In the genomic region with DNA sequence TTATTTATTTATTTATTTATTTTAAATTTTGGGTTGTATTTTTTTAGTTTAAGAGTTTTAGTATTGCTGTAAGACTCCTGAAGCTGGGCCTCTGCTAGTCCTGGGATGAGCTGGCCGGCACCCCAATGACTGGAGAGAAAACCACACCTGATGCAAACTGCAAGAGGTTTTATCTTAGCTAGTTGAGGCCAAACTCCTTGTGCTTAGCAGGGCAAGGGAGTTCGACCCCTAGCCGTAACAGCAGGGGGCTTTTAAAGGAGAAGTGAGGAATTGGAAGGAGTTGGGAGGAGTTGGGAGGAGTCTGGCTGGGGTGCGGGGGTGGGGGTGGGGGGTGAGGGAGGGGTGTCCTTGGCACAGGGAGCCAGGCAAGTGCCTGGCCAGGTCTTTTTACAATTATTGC, we compare ENCODE assay signal across 30 mouse cellular contexts. TPM values are rescaled to one million over a fixed set of nuclear protein-coding genes. Genes with fewer than 3 reads are reported as not detected.
A peak's percentile ranks its signal among the peaks of the same experiment; 100 is the strongest.
DNase-seq lines count a peak whose midpoint lies in the region; ATAC-seq lines count a peak whose summit lies in the region.
"Had no signal": no experiment of that assay in that cellular context is flagged by ENCODE, and none has a peak within 500 bp of the region (broad histone marks: within the 10 kb centered on the region; RNA-seq: fewer than 3 reads in every experiment).

No protein-coding gene starts in this region.

- H3K9me3 ChIP-seq in hindbrain, embryonic 11.5 days (ENCODE audit: control insufficient read depth, low read length): peaks cover 10% of the 10 kb centered on the region
- H3K9me3 ChIP-seq in hindbrain, embryonic 12.5 days (replicated peaks): peaks cover 15% of the 10 kb centered on the region
- H3K9me3 ChIP-seq in midbrain, embryonic 14.5 days (ENCODE audit: control insufficient read depth, low read length): peaks cover 10% of the 10 kb centered on the region
- H3K9me3 ChIP-seq in midbrain, embryonic 10.5 days (replicated peaks): peaks cover 28% of the 10 kb centered on the region
- peaks cover 7% of the 10 kb centered on the region; the same call in 1 of the 2 replicates for H3K9me3 ChIP-seq in forebrain, embryonic 15.5 days

- H3K4me2 ChIP-seq in hindbrain, embryonic 11.5 days (replicated peaks; ENCODE audit: low read depth, low read length): no peak overlapping the region
- no peak overlapping the region for H3K4me2 ChIP-seq in hindbrain, embryonic 12.5 days (replicated peaks)
- no peak overlapping the region for H3K4me2 ChIP-seq in midbrain, embryonic 14.5 days (ENCODE audit: low read length)
- no peak overlapping the region for H3K4me2 ChIP-seq in forebrain, embryonic 15.5 days (replicated peaks)
- H3K4me2 ChIP-seq: embryonic facial prominence, embryonic 13.5 days; forebrain, embryonic 13.5 days; heart, embryonic 11.5 days; hindbrain, embryonic 14.5 days had no signal

- H3K27ac ChIP-seq in hindbrain, embryonic 11.5 days (ENCODE audit: low read depth, low read length): no peak overlapping the region
- H3K27ac ChIP-seq in hindbrain, embryonic 12.5 days: no peak overlapping the region
- no peak overlapping the region for H3K27ac ChIP-seq in midbrain, embryonic 14.5 days (replicated peaks; ENCODE audit: low read depth, low read length)
- no peak overlapping the region for H3K27ac ChIP-seq in midbrain, embryonic 10.5 days (replicated peaks)
- no peak overlapping the region for H3K27ac ChIP-seq in forebrain, embryonic 15.5 days (replicated peaks)
- H3K27ac ChIP-seq: embryonic facial prominence, embryonic 10.5 days; embryonic facial prominence, embryonic 13.5 days; forebrain, embryonic 10.5 days; forebrain, embryonic 13.5 days; gastrocnemius, adult 2 months; hindbrain, embryonic 14.5 days; hindbrain, postnatal 0 days had no signal

- no peaks in the 10 kb centered on the region for H3K4me1 ChIP-seq in hindbrain, embryonic 11.5 days (replicated peaks; ENCODE audit: control insufficient read depth, insufficient read depth, low read length)
- H3K4me1 ChIP-seq in hindbrain, embryonic 12.5 days: no peaks in the 10 kb centered on the region
- no peaks in the 10 kb centered on the region for H3K4me1 ChIP-seq in midbrain, embryonic 14.5 days (ENCODE audit: control insufficient read depth, insufficient read depth, low read length)
- no peaks in the 10 kb centered on the region for H3K4me1 ChIP-seq in midbrain, embryonic 10.5 days
- no peaks in the 10 kb centered on the region for H3K4me1 ChIP-seq in forebrain, embryonic 15.5 days
- H3K4me1 ChIP-seq: embryonic facial prominence, embryonic 10.5 days; embryonic facial prominence, embryonic 13.5 days; forebrain, embryonic 10.5 days; forebrain, embryonic 13.5 days had no signal

- no peak overlapping the region for H3K4me3 ChIP-seq in hindbrain, embryonic 11.5 days (ENCODE audit: low read depth, low read length)
- H3K4me3 ChIP-seq in hindbrain, embryonic 12.5 days: no peak overlapping the region
- H3K4me3 ChIP-seq in midbrain, embryonic 14.5 days (replicated peaks; ENCODE audit: low read depth, low read length): no peak overlapping the region
- no peak overlapping the region for H3K4me3 ChIP-seq in midbrain, embryonic 10.5 days
- no peak overlapping the region for H3K4me3 ChIP-seq in forebrain, embryonic 15.5 days
- H3K4me3 ChIP-seq: embryonic facial prominence, embryonic 10.5 days; embryonic facial prominence, embryonic 13.5 days; erythroblast, embryonic 14.5 days; forebrain, embryonic 10.5 days; forebrain, embryonic 13.5 days; gastrocnemius, adult 2 months had no signal

- DNase-seq in hindbrain, embryonic 11.5 days (ENCODE audit: low spot score): peak; percentile 29
- peak; percentile 2 for DNase-seq in midbrain, embryonic 14.5 days
- DNase-seq in midbrain, embryonic 10.5 days (ENCODE audit: low spot score): no peak
- DNase-seq in R1 (ENCODE audit: low read depth, low spot score): peak; percentile 71
- peak; percentile 18 for DNase-seq in retina, postnatal 1 day
- DNase-seq: adrenal gland, postnatal 10 days; adrenal gland, postnatal 36 days; B cell, adult 2 months; cerebellum, adult 18-20 months; cerebellum, adult 9-10 months; cerebellum, postnatal 14 days; forebrain, postnatal 0 days; gastrocnemius, adult 2 months; gastrocnemius, postnatal 14 days; heart, adult 11 months had no signal

- no peaks in the 10 kb centered on the region for H3K36me3 ChIP-seq in hindbrain, embryonic 11.5 days (ENCODE audit: control insufficient read depth, insufficient read depth, low read length)
- H3K36me3 ChIP-seq in hindbrain, embryonic 12.5 days: no peaks in the 10 kb centered on the region
- H3K36me3 ChIP-seq in midbrain, embryonic 14.5 days (ENCODE audit: control insufficient read depth, insufficient read depth, low read length): no peaks in the 10 kb centered on the region
- no peaks in the 10 kb centered on the region for H3K36me3 ChIP-seq in midbrain, embryonic 10.5 days
- no peaks in the 10 kb centered on the region for H3K36me3 ChIP-seq in forebrain, embryonic 15.5 days
- H3K36me3 ChIP-seq: embryonic facial prominence, embryonic 10.5 days; embryonic facial prominence, embryonic 13.5 days; forebrain, embryonic 10.5 days had no signal

- H3K27me3 ChIP-seq in hindbrain, embryonic 11.5 days (ENCODE audit: control insufficient read depth, insufficient read depth, low read length): no peaks in the 10 kb centered on the region
- no peaks in the 10 kb centered on the region for H3K27me3 ChIP-seq in hindbrain, embryonic 12.5 days
- H3K27me3 ChIP-seq in midbrain, embryonic 14.5 days (ENCODE audit: control insufficient read depth, insufficient read depth, low read length): no peaks in the 10 kb centered on the region
- H3K27me3 ChIP-seq in midbrain, embryonic 10.5 days (ENCODE audit: low read depth, poor library complexity, severe bottlenecking): no peaks in the 10 kb centered on the region
- no peaks in the 10 kb centered on the region for H3K27me3 ChIP-seq in forebrain, embryonic 15.5 days
- H3K27me3 ChIP-seq: CH12.LX; embryonic facial prominence, embryonic 13.5 days; forebrain, embryonic 13.5 days had no signal

- WGBS in hindbrain, embryonic 11.5 days: 75% methylated on average over 4 of the region's 4 CpGs
- WGBS in hindbrain, embryonic 12.5 days: 73% methylated on average over 4 of the region's 4 CpGs
- WGBS in midbrain, embryonic 14.5 days: 83% methylated on average over 4 of the region's 4 CpGs
- WGBS in midbrain, embryonic 10.5 days: 80% methylated on average over 4 of the region's 4 CpGs
- WGBS in forebrain, embryonic 15.5 days: 78% methylated on average over 4 of the region's 4 CpGs

- no peak overlapping the region for H3K9ac ChIP-seq in hindbrain, embryonic 11.5 days (ENCODE audit: low read depth, low read length)
- no peak overlapping the region for H3K9ac ChIP-seq in hindbrain, embryonic 12.5 days
- no peak overlapping the region for H3K9ac ChIP-seq in midbrain, embryonic 14.5 days (replicated peaks; ENCODE audit: low read length)
- H3K9ac ChIP-seq in forebrain, embryonic 15.5 days (replicated peaks): no peak overlapping the region
- H3K9ac ChIP-seq: embryonic facial prominence, embryonic 13.5 days; forebrain, embryonic 13.5 days; forebrain, postnatal 0 days; hindbrain, embryonic 14.5 days had no signal

- no peak for ATAC-seq in hindbrain, embryonic 11.5 days (ENCODE audit: low FRiP score)
- no peak for ATAC-seq in hindbrain, embryonic 12.5 days (ENCODE audit: low FRiP score)
- no peak for ATAC-seq in midbrain, embryonic 14.5 days (ENCODE audit: low FRiP score, low TSS enrichment)
- no peak for ATAC-seq in forebrain, embryonic 15.5 days (replicated peaks)
- ATAC-seq: forebrain, embryonic 13.5 days; forebrain, postnatal 0 days; hindbrain, postnatal 0 days; inflammation-experienced regulatory T-cells, adult 6 months had no signal

RNA-seq across cellular contexts. Expression of a gene that starts 12.7 kb away (rescaled TPM):
- polyA plus RNA-seq in hindbrain, embryonic 11.5 days (2014; fragmentation: Nextera tagmentation; extraction: Ambion mirVana): not detected in 2 replicates
- not detected in 2 replicates for polyA plus RNA-seq in hindbrain, embryonic 12.5 days (2016; fragmentation: Nextera tagmentation; extraction: Ambion mirVana)
- not detected in 2 replicates for polyA plus RNA-seq in midbrain, embryonic 14.5 days (2014; fragmentation: Nextera tagmentation; extraction: Ambion mirVana)
- not detected in 2 replicates for polyA plus RNA-seq in midbrain, embryonic 10.5 days (2016; fragmentation: Nextera tagmentation; extraction: Ambion mirVana)
- polyA plus RNA-seq in forebrain, embryonic 15.5 days (2015; fragmentation: Nextera tagmentation; extraction: Ambion mirVana): not detected in 2 replicates
- polyA plus RNA-seq: embryonic facial prominence, embryonic 10.5 days; embryonic facial prominence, embryonic 13.5 days; erythroblast, embryonic 14.5 days; forebrain, embryonic 10.5 days; forebrain, embryonic 13.5 days; forebrain, postnatal 0 days; frontal cortex, adult 2 months; heart, embryonic 11.5 days; heart, embryonic 14.5 days; heart, postnatal 0 days; hindbrain, embryonic 14.5 days; hindbrain, postnatal 0 days had no signal

RNA-seq across cellular contexts. Expression of a gene that starts 28.3 kb away (rescaled TPM):
- not detected in 2 replicates for polyA plus RNA-seq in hindbrain, embryonic 11.5 days (2014; fragmentation: Nextera tagmentation; extraction: Ambion mirVana)
- not detected in 2 replicates for polyA plus RNA-seq in hindbrain, embryonic 12.5 days (2016; fragmentation: Nextera tagmentation; extraction: Ambion mirVana)
- not detected in 2 replicates for polyA plus RNA-seq in midbrain, embryonic 14.5 days (2014; fragmentation: Nextera tagmentation; extraction: Ambion mirVana)
- polyA plus RNA-seq in midbrain, embryonic 10.5 days (2016; fragmentation: Nextera tagmentation; extraction: Ambion mirVana): not detected in 2 replicates
- polyA plus RNA-seq in forebrain, embryonic 15.5 days (2015; fragmentation: Nextera tagmentation; extraction: Ambion mirVana): not detected in 2 replicates
- polyA plus RNA-seq: embryonic facial prominence, embryonic 10.5 days; embryonic facial prominence, embryonic 13.5 days; erythroblast, embryonic 14.5 days; forebrain, embryonic 10.5 days; forebrain, embryonic 13.5 days; forebrain, postnatal 0 days; frontal cortex, adult 2 months; heart, embryonic 11.5 days; heart, embryonic 14.5 days; heart, postnatal 0 days; hindbrain, embryonic 14.5 days; hindbrain, postnatal 0 days; inflammation-experienced regulatory T-cells, adult 6 months had no signal
